Mouse (Mus musculus) frontal cortex, postnatal 14 days (tissue): ENCODE results near the gene Tbcd.

ENCODE experiments used
- DNase-seq, 2 experiments: peaks; one replicate each; pipeline ENCODE4 v3.0.0; 2022; ENCODE audit warnings: low spot score in 2 of 2

The Tbcd gene

GRCm38 (mm10) chr11:121451753-121452635 lies at the start of gene Tbcd:
Gene Tbcd, plus strand, starts transcription at chr11:121451949.
- DNase-seq = peak; percentile 93 to 95

- DNase-seq = no peak
Observed at GRCm38 (mm10) chr11:121407366-121408155, 44.2 kb upstream of the Tbcd start.

- no peak for DNase-seq
Observed at GRCm38 (mm10) chr11:121414762-121415161, 37.0 kb upstream of the Tbcd start.

GRCm38 (mm10) chr11:121415351-121415750 lies 36.4 kb upstream of the Tbcd start:
- no peak for DNase-seq

- no peak for DNase-seq
Observed at GRCm38 (mm10) chr11:121417971-121418370, 33.8 kb upstream of the Tbcd start.

GRCm38 (mm10) chr11:121418932-121419331 lies 32.8 kb upstream of the Tbcd start:
- no peak for DNase-seq

- DNase-seq = no peak
Observed at GRCm38 (mm10) chr11:121420379-121420778, 31.4 kb upstream of the Tbcd start.

- DNase-seq = peak; percentile 97 to 100
Observed at GRCm38 (mm10) chr11:121420830-121421552, 30.8 kb upstream of the Tbcd start, which contains the start of gene Fn3krp. Gene Fn3krp, plus strand, starts transcription at chr11:121421401.

- no peak for DNase-seq
Observed at GRCm38 (mm10) chr11:121421553-121422173, 30.1 kb upstream of the Tbcd start.

- no peak for DNase-seq
Observed at GRCm38 (mm10) chr11:121433397-121433796, 18.4 kb upstream of the Tbcd start.

- DNase-seq = peak; percentile 90 to 93
Observed at GRCm38 (mm10) chr11:121434156-121435155, 17.3 kb upstream of the Tbcd start, which contains the start of gene Fn3k. Gene Fn3k, plus strand, starts transcription at chr11:121434913.

GRCm38 (mm10) chr11:121437236-121437635 lies 14.5 kb upstream of the Tbcd start:
- no peak for DNase-seq

- no peak for DNase-seq
Observed at GRCm38 (mm10) chr11:121439686-121440292, 12.0 kb upstream of the Tbcd start.

GRCm38 (mm10) chr11:121441653-121442052 lies 10.1 kb upstream of the Tbcd start:
- DNase-seq = no peak

- DNase-seq = no peak
Observed at GRCm38 (mm10) chr11:121442076-121442475, 9.7 kb upstream of the Tbcd start.

- no peak for DNase-seq
Observed at GRCm38 (mm10) chr11:121451216-121451726, 478 bp upstream of the Tbcd start.

GRCm38 (mm10) chr11:121457874-121458273 lies 6.1 kb downstream of the Tbcd start:
- DNase-seq = no peak

GRCm38 (mm10) chr11:121467408-121467807 lies 15.7 kb downstream of the Tbcd start:
- DNase-seq = no peak

GRCm38 (mm10) chr11:121474831-121475230 lies 23.1 kb downstream of the Tbcd start:
- no peak for DNase-seq
